Mouse (Mus musculus) MEL (cell line): ENCODE data around the gene Atp13a3. TPM values are rescaled to one million over a fixed set of nuclear protein-coding genes. Genes with fewer than 3 reads are reported as not detected.

Source experiments
- DNase-seq: peaks from one replicate; pipeline ENCODE4 v3.0.0; 2011; ENCODE audit warnings: low read depth, low spot score
- H3K27ac ChIP-seq: 2 replicates; pipeline ENCODE4 v1.5.1; 2012; ENCODE audit warnings: low read depth, mild to moderate bottlenecking, control low read depth, low read length, moderate library complexity; ENCODE audit not compliant: control insufficient read depth
- H3K27me3 ChIP-seq, 2 experiments: fragments of 150-350 bp in 1 of 2; sonication (generic) in 1 of 2; 2 replicates each; pipeline ENCODE4 v1.6.1; 2012; ENCODE audit warnings: low read length in 2 of 2, mild to moderate bottlenecking in 2 of 2, improper control_type of control experiment in 1 of 2, moderate library complexity in 1 of 2; ENCODE audit not compliant: insufficient read depth in 2 of 2, control insufficient read depth in 1 of 2
- H3K36me3 ChIP-seq, 2 experiments: 2 replicates each; pipeline ENCODE4 v1.6.1; 2012 to 2014; ENCODE audit warnings: low read length in 2 of 2, improper control_type of control experiment in 1 of 2, inconsistent platforms in 1 of 2, mild to moderate bottlenecking in 1 of 2; ENCODE audit not compliant: insufficient read depth in 2 of 2, control insufficient read depth in 1 of 2
- H3K4me1 ChIP-seq, 2 experiments: fragments of 150-350 bp in 1 of 2; sonication (generic) in 1 of 2; 2 replicates each; pipeline ENCODE4 v1.6.1; 2012; ENCODE audit warnings: low read length in 2 of 2, improper control_type of control experiment in 1 of 2, mild to moderate bottlenecking in 1 of 2; ENCODE audit not compliant: insufficient read depth in 2 of 2, control insufficient read depth in 1 of 2
- H3K4me3 ChIP-seq, 2 experiments: fragments of 150-350 bp in 1 of 2; sonication (generic) in 1 of 2; 2 replicates each; pipeline ENCODE4 v1.5.1; 2012; ENCODE audit warnings: low read depth in 2 of 2, low read length in 2 of 2, mild to moderate bottlenecking in 2 of 2, moderate library complexity in 2 of 2, control low read depth in 1 of 2, improper control_type of control experiment in 1 of 2; ENCODE audit not compliant: control insufficient read depth in 1 of 2, insufficient read depth in 1 of 2
- H3K79me2 ChIP-seq: 2 replicates; pipeline ENCODE4 v1.6.1; 2012; ENCODE audit warnings: mild to moderate bottlenecking, low read length, moderate library complexity; ENCODE audit not compliant: control insufficient read depth, poor library complexity, insufficient read depth
- H3K9ac ChIP-seq: 2 replicates; pipeline ENCODE4 v1.6.1; 2012; ENCODE audit warnings: low read depth, mild to moderate bottlenecking, control low read depth, low read length, moderate library complexity; ENCODE audit not compliant: control insufficient read depth, poor library complexity, severe bottlenecking
- H3K9me3 ChIP-seq: fragments of 150-350 bp; sonication (generic); replicated peaks from 2 replicates; pipeline ENCODE4 v1.6.1; 2012; ENCODE audit warnings: mild to moderate bottlenecking, low read length, improper control_type of control experiment, moderate library complexity; ENCODE audit not compliant: insufficient read depth
- CHD2 ChIP-seq: IDR thresholded peaks from 2 replicates; pipeline ENCODE4 v1.6.1; 2011; ENCODE audit warnings: low read length, improper control_type of control experiment
- E2F4 ChIP-seq: IDR thresholded peaks from 2 replicates; pipeline ENCODE4 v1.6.1; 2011; ENCODE audit warnings: low read depth, low read length, improper control_type of control experiment, borderline replicate concordance
- GABPA ChIP-seq: IDR thresholded peaks from 2 replicates; pipeline ENCODE4 v1.6.1; 2012; ENCODE audit warnings: low read depth, mild to moderate bottlenecking, inconsistent platforms, low read length, improper control_type of control experiment, moderate library complexity
- MYB ChIP-seq: IDR thresholded peaks from 2 replicates; pipeline ENCODE4 v1.6.1; 2011; ENCODE audit warnings: mild to moderate bottlenecking, low read depth, low read length, improper control_type of control experiment
- POLR2A ChIP-seq, 2 experiments: IDR thresholded peaks; 2 replicates each; pipeline ENCODE4 v1.6.1; 2011 to 2012; ENCODE audit warnings: low read length in 2 of 2, mild to moderate bottlenecking in 2 of 2, control low read depth in 1 of 2, improper control_type of control experiment in 1 of 2, low read depth in 1 of 2, moderate library complexity in 1 of 2; ENCODE audit not compliant: control insufficient read depth in 1 of 2, insufficient read depth in 1 of 2, poor library complexity in 1 of 2
- POLR2AphosphoS2 ChIP-seq: IDR thresholded peaks from 2 replicates; pipeline ENCODE4 v1.6.1; 2011; ENCODE audit warnings: low read length, improper control_type of control experiment
- RAD21 ChIP-seq: IDR thresholded peaks from 2 replicates; pipeline ENCODE4 v1.6.1; 2011; ENCODE audit warnings: mild to moderate bottlenecking, low read depth, low read length, improper control_type of control experiment
- TCF12 ChIP-seq: IDR thresholded peaks from 2 replicates; pipeline ENCODE4 v1.6.1; 2014; ENCODE audit warnings: low read depth, mild to moderate bottlenecking, inconsistent platforms, low read length, improper control_type of control experiment, moderate library complexity
- UBTF ChIP-seq: IDR thresholded peaks from 2 replicates; pipeline ENCODE4 v1.6.1; 2012; ENCODE audit warnings: low read depth, mild to moderate bottlenecking, inconsistent platforms, low read length, improper control_type of control experiment, moderate library complexity, borderline replicate concordance; ENCODE audit not compliant: insufficient read depth
- USF2 ChIP-seq, 2 experiments: IDR thresholded peaks; 2 replicates each; pipeline ENCODE4 v1.6.1; 2011 to 2012; ENCODE audit warnings: improper control_type of control experiment in 2 of 2, low read length in 2 of 2, borderline replicate concordance in 1 of 2, inconsistent platforms in 1 of 2, low read depth in 1 of 2, mild to moderate bottlenecking in 1 of 2; ENCODE audit not compliant: insufficient read depth in 1 of 2
- ZNF384 ChIP-seq: IDR thresholded peaks from 2 replicates; pipeline ENCODE4 v1.6.1; 2012; ENCODE audit warnings: low read depth, mild to moderate bottlenecking, inconsistent platforms, low read length, improper control_type of control experiment
- polyA plus RNA-seq, 2 experiments: library from polyadenylated mRNA; stranded (reverse) in 1 of 2; unstranded in 1 of 2; fragments of >175 nt in 1 of 2; fragments of >200 nt in 1 of 2; gene quantifications; 2 replicates each; pipeline versions ENCODE4 v1.2.1 to v1.2.4; 2012; ENCODE audit warnings: low replicate concordance in 2 of 2, low read depth in 1 of 2; ENCODE audit not compliant: insufficient read length in 2 of 2, insufficient read depth in 1 of 2, missing spikeins in 1 of 2
- total RNA-seq: library from RNA; depleted of rRNA; stranded (reverse); fragments of 300-350 nt; gene quantifications from 2 replicates; pipeline ENCODE4 v1.2.3, GENCODE M21; 2012

Atp13a3 gene
- total and polyA plus RNA-seq, 3 experiments, result 93.3 to 120 (median 117) TPM

DNA sequence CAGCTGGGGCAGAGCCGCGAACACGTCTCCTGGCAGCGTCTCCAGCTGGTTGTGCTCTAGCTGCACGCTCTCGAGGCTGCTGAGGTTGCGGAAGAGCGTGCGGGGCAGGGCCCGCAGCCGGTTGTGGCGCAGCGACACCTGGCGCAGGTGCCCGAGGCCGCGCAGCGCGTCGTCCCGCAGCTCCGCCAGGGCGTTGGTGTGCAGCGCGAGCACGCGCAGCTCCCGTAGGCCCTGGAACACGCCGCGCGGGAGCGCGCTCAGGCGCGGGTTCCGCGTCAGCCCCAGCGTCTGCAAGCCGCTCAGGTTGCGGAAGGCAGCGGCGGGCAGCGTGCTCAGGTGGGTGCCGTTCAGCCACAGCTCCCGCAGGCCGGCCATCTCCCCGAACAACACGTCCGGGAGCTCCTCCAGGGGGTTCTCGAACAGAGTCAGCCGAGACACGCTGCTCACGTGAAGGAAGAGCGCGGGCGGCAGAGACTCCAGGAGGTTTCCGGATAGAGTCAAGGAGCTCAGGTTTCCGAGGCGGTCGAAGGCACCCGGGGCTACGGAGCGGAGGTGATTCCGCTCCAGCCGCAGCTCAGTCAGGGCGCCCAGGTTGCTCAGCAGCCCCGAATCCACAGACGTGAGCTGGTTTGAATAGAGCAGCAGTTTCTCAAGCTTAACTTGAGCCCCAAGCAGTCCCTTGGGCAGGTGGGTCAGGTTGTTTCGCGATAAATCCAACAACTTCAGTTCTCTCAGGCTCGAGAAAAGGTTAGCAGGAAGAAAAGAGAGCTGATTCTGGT is 97.0 kb downstream of the Atp13a3 start (continued):
- TF ChIP-seq GABPA, result no peak
- TF ChIP-seq CHD2, result no peak
- no peak for TF ChIP-seq RAD21

DNA sequence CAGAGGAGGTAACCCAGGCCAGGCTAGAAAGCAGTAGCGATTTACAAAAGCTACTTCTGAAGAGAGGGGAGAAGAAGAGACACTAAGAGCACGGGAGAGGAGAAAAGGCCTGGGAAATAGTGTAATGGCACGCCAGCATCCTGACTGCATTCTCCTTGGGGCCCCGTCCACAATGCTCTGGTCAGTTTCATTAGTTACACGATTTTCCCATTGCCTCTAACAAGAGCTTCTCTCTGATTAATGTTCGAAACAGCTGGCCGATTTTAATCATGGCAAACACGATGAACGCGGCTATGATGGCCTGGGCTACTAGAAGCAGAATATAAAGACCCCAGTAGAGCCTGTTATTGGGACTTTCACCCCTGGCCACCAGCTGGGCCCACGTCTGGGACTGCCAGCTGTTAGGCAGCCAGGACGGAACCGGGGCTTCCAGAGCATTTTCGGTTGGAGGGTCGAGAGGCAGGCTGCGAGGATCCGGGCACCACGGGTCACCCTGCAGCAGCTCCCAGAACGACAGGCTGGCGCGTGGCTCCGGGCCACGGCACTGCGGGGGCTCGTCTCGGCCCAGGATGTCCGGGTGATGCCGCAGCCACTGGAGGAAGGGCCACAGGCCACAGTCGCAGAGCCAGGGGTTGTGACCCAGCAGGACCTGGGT is 97.7 kb downstream of the Atp13a3 start:
- peak overlapping the region; percentile 75 to 79; a peak in 3 of 4 replicates for H3K4me3 ChIP-seq
- DNase-seq, result no peak
- no peaks in the 10 kb centered on the region for H3K9me3 ChIP-seq
- peaks cover 6 to 25% of the 10 kb centered on the region in 2 experiments; a peak in 3 of 4 replicates for H3K36me3 ChIP-seq
- no peaks in the 10 kb centered on the region for H3K27me3 ChIP-seq
- TF ChIP-seq E2F4 (no peak), MYB (no peak), UBTF (no peak), GABPA (no peak), POLR2A (IDR thresholded peaks at IDR 0.05; ENCODE audit: control insufficient read depth in 1 of 2, insufficient read depth in 1 of 2, low read depth in 1 of 2, low read length in 2 of 2, poor library complexity in 1 of 2) (no peak), USF2 (IDR thresholded peaks at IDR 0.05; ENCODE audit: borderline replicate concordance in 1 of 2, insufficient read depth in 1 of 2, low read depth in 1 of 2, low read length in 2 of 2) (no peak), TCF12 (no peak), POLR2AphosphoS2 (no peak)
- TF ChIP-seq, all 39 proteins: peak for 0
- peaks cover 22 to 23% of the 10 kb centered on the region in 2 experiments for H3K4me1 ChIP-seq
- H3K9ac ChIP-seq, result peak overlapping the region; percentile 84
- H3K27ac ChIP-seq, result no peak overlapping the region
- H3K79me2 ChIP-seq, result peaks cover 31% of the 10 kb centered on the region

DNA sequence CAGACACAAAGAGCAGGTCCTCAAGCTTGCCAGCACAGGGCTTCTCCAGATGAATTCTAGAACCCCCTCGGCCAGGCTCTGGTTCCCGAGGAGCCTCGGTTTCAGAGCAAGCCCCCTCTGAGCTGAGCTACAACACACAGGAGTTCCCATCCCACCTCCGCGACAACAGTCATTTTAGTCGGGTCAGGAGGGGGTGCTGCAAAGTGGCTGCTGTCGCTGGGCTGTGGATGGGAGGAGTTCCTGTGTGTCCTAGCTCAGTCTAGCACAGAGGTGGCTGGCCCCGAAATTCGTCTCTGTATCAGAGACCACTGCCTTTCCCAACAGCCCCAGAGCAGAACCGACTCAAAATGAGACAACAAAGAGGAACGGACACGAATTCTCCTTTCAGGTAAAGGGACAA is 98.5 kb downstream of the Atp13a3 start:
- Histone ChIP-seq H3K9ac (no peak overlapping the region), H3K9me3 (no peaks in the 10 kb centered on the region), H3K4me3 (no peak overlapping the region), H3K36me3 (peaks cover 0 to 21% of the 10 kb centered on the region in 2 experiments; a peak in 2 of 4 replicates), H3K27ac (no peak overlapping the region), H3K79me2 (peaks cover 31% of the 10 kb centered on the region), H3K4me1 (peaks cover 15 to 23% of the 10 kb centered on the region in 2 experiments), H3K27me3 (no peaks in the 10 kb centered on the region)
- no peak for TF ChIP-seq POLR2AphosphoS2
- TF ChIP-seq USF2 (IDR thresholded peaks at IDR 0.05; ENCODE audit: borderline replicate concordance in 1 of 2, insufficient read depth in 1 of 2, low read depth in 1 of 2, low read length in 2 of 2), result no peak
- no peak for TF ChIP-seq ZNF384
- DNase-seq, result no peak
